Mouse (Mus musculus) cerebellum, adult 11-12 months (tissue): Measurements from ENCODE around the gene Rinl.

Experiments used
- DNase-seq: peaks from one replicate; pipeline ENCODE4 v3.0.0; 2022

Rinl gene

DNA sequence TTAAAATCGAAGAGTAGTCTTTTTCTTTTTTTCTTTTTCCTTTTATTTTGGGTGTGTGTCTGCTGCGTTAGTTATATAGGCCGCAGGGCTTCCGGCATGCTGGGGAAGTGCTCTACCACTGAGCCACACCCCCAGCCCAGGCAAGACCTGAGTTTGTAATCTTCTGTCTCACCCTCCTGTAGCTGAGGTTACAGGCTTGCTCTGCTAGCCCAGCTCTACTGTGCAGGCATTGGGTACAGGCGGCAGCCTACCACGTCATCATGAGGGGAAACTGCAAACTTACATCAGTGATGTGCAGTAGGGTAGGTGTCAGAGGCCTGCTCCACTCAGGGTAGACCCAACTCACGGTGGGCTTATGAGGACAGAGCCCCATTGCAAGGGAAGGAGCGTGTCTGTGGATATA is 7.5 kb upstream of the Rinl start:
- DNase-seq: no peak

- DNase-seq: no peak
These were observed 3.6 kb upstream of the Rinl start for GRCm38 (mm10) chr7:28785161-28785560.

DNA sequence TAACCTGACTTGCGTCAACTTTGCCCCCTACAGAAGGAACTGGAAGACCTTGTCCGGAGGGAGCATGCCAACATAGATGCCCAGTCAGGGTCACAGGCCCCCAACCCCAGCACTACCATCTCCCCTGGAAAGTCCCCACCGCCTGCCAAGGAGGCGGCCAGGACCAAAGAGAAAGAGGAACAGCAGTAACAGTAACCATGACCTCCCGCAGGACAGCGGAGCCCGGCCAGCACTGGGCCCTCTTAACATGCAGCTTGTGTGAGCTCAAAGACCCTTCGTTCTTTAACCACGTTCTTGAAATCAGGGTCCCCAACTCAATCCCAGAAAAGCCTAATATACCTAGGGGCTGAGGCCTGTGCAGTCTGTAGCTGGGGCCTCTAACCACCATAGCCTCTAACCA is 885 bp upstream of the Rinl start:
- DNase-seq: no peak

- DNase-seq: no peak
These were observed 466 bp downstream of the Rinl start for GRCm38 (mm10) chr7:28789235-28789634.

DNA sequence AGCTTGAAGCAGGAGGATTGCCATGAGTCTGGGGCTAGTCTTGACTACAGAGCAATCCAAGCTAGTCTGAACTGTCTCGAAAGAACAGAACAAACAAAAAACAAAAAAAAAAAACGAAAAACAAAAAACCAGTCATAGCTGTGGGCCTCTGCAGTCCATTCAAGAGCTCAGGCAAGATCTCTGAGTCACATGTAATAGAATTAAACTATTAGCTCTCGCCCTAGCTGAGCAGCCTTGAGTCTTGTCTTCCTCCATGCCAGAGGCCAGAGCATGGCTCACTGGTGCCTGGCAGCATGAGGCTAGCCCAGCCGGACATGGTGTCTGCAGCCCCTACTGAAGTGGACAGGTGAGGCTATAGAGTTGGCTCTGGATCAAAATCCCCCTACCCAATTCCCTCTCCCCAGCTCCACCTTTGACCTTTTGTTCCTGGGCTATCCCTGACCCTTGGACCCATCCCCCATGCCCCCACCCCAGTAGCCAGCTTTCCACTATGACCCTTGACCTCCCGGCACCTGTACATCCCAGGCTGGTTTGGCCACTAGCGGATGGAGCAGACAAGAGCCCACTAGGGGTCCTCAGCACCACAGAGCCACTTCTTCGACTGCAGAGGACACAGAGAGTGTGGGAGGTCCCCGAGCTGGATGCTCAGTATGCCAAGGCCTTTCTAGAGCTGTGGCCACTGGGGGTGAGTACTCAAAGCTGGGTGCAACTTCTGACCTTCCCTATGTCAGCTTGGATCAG is 1.5 kb downstream of the Rinl start:
- no peak for DNase-seq

DNA sequence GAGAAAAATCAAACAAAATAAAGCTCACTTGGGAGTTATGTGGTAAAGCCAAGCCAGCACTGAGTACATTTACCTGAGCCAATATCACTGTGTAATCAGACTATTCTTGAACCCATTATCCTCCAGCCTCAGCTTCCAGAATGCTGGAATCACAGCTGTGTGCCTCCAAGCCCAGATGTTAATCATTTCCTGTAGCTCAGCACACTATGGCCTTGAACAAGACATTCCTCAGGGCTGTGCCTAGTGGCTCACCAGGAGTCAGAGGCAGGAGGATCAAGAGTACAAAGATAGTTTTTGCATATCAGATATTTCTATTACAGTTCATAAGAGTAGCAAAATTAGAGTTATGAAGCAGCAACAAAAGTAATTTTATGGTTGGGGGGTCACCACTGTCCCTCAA is 2.9 kb downstream of the Rinl start:
- DNase-seq: no peak

- no peak for DNase-seq
These were observed 3.8 kb downstream of the Rinl start for GRCm38 (mm10) chr7:28792391-28793185.

DNA sequence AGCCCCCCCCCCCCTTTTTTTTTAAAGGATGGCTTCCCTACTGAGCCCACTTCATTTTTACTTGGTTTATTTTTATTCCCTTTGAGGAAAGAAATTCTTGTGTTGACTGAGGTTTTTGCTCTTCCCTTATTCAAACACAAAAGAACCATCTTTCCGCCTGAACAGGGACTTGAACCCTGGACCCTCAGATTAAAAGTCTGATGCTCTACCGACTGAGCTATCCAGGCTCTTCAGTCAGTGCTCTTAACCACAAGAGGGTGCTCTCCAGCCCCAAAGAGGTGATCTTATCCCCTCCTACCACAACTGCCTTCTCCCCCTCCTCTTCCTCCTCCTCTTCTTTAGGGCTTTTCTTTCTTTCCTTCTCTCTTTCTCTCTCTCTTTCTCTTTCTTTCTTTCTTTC is 5.1 kb downstream of the Rinl start:
- no peak for DNase-seq

DNA sequence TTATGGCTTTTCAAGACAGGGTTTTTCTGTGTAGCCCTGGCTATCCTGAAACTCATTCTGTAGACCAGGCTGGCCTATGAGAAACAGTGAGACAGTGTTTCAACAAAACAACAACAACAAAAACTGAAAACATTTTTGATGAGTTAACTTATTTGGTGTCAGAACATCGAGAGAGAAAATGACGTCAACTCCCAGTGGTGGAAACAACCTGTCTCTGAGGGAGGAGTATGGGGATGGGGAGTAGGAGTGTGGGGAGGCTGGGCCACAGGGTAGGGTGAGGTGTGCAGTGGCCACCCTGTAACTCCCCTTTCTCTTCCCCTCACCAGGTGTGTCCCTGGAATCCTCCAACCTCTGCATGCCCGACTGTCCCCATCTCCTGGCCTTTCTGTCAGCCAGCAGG is 5.7 kb downstream of the Rinl start:
- no peak for DNase-seq

GRCm38 (mm10) chr7:28795832-28796231 is 7.1 kb downstream of the Rinl start:
- no peak for DNase-seq

- peak; percentile 86 for DNase-seq
These were observed 7.8 kb downstream of the Rinl start for GRCm38 (mm10) chr7:28796562-28796975.

- no peak for DNase-seq
These were observed 11.2 kb downstream of the Rinl start for GRCm38 (mm10) chr7:28799994-28800393.

GRCm38 (mm10) chr7:28801451-28801850 is 12.7 kb downstream of the Rinl start:
- no peak for DNase-seq

GRCm38 (mm10) chr7:28801901-28802670 is 13.3 kb downstream of the Rinl start:
- DNase-seq: no peak

GRCm38 (mm10) chr7:28802846-28803588 is 14.2 kb downstream of the Rinl start:
- DNase-seq: no peak

DNA sequence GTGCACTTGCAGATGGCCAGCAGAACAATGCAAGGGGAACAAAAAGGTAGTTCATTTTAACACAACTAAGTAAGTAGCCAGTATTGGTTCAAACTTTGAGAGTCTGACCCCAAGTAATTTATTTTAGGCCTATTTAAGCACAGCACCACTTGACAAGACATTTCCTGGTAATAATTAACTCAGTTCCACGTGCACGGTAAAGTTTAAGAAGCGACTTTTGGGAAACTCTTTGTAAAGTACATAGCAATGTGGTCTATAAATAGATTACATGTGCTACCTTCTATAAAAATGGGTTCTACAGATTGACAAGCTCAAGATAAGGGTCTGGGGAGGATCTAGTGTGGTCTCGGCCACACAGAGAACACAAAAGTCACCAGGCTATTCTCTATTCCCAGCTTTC is 15.0 kb downstream of the Rinl start:
- no peak for DNase-seq

- no peak for DNase-seq
These were observed 18.1 kb downstream of the Rinl start for GRCm38 (mm10) chr7:28806869-28807268.

- DNase-seq: peak; percentile 57
These were observed 19.0 kb downstream of the Rinl start for GRCm38 (mm10) chr7:28807641-28808220.

DNA sequence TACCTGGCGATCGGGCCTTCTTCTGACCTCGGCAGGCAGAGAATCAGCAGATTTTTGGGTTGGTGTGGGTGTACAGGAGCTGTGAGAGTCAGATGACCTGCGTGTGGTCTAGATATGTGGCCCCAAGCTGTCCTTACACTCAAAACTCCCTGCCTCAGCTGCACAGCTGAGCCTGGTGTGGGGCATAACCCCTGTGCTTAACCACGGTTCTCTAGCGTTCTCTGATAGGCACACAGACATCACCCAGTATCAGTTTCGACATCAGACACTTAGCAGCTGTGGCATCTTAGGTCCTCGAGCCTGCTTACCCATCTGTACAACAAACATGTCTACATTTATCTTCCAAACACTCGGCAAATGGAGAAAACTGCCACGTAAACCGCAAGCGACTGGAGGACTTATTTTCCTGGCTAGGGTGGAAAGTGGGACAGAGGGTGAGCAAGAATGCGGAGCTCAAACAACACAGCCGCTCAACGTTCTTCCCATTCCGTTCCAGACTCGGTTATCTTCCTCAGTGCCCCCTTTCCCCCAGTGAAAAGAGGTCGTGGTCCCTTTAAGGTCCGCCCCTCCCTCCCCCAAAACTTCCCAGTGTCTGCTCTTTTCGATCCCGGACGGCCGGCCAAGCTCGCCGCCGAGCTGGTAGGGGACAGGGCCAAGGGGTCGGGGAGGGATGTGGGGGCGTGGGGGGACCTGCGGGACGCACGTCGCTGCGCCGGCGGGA is 19.6 kb downstream of the Rinl start, which contains the start of gene Hnrnpl:
Hnrnpl (plus strand) TSS at position 321 of the 721 bp plus-strand sequence.
- DNase-seq: peak; percentile 56

DNA sequence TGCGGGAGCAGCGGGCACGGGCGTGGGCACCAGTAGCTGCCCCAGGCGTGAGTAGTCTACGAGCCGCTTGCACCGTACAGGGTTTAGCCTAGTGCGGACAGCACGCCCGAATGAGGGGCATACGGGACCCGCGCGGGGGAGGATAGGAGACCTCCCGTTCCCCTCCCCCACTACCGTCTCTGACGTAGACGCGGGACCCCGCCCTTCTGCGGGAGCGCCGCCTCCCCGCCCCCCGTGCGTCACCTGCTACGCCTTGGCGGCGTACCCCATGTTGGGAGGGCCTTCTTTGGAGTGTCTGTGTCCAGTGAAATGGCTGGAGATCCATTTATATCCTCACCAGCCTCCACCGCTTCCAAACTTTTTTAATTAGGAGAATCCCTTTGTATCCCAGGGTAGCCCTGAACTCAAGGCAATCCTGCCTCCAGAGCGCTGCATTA is 20.2 kb downstream of the Rinl start:
- peak; percentile 95 for DNase-seq

DNA sequence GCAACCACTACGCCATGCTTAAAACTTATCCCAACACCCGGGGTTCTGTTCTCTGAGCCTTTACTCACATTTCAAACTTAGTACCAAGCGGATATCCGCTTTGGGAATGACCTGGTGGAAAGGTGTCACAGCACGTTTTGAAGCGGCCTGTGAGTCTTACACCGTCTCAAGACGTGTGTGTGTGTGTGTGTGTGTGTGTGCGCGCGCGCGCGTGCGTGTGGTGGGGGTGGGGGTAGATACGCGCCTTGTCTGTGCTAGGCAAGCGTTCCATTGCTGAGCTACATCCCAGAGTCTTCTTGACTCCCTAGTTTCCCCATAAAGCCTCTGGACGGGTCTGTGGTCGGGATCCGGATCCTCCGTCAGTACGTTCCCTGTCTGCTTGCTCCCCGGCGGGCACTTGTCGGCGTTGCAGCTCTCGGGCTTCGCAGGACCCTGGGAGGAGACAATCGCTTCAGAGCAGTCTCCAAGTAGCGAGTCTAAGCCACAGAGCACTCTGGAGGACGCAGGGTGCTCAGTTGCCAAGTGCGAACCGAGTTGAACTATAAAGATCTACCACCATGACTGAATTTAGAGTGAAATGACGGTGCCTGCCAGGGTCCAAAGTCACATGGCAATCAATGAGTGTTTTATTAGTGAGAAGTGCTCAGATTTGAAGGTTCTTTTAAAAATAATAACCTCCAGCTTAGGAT is 20.8 kb downstream of the Rinl start:
- peak; percentile 80 for DNase-seq
